Mouse (Mus musculus): ENCODE measurements around the gene Vwc2l.

The Vwc2l gene

GRCm38 (mm10) chr1:70913071-70913470, 187.6 kb downstream of the Vwc2l start:
- DNase-seq (ENCODE audit: low spot score), result no peak

- peak; percentile 69 for DNase-seq (ENCODE audit: low spot score)
These were observed 192.9 kb downstream of the Vwc2l start for GRCm38 (mm10) chr1:70918173-70919036.

GRCm38 (mm10) chr1:70933016-70933415, 207.5 kb downstream of the Vwc2l start:
- DNase-seq (ENCODE audit: low spot score), result no peak

All from adipocyte (in vitro differentiated cells).